In genomic region chr10:89216078-89216477, GRCm38 (mm10) we compare ENCODE assay signal across 23 mouse cellular contexts.
DNase-seq lines count a peak whose midpoint lies in the region; ATAC-seq and TF ChIP-seq lines count a peak whose summit lies in the region.
"Had no signal": no experiment of that assay in that cellular context is flagged by ENCODE, and none has a peak within 500 bp of the region (broad histone marks: within the 10 kb centered on the region; RNA-seq: fewer than 3 reads in every experiment).

No protein-coding gene starts in this region.

- no peaks in the 10 kb centered on the region for H3K79me2 ChIP-seq in heart, adult 2 months (replicated peaks; ENCODE audit: control insufficient read depth, insufficient read depth, low read length)

- H3K4me2 ChIP-seq in hindbrain, postnatal 0 days (ENCODE audit: low read depth, low read length) = no peak overlapping the region
- no peak overlapping the region for H3K4me2 ChIP-seq in hindbrain, embryonic 13.5 days
- H3K4me2 ChIP-seq: forebrain, embryonic 13.5 days; heart, embryonic 12.5 days; heart, embryonic 15.5 days; intestine, embryonic 15.5 days had no signal

- intact Hi-C loops in heart, adult 2 months (cut with DNase I) = no loop called here

- TF ChIP-seq CTCF in heart, adult 2 months (IDR thresholded peaks at IDR 0.05) = no peak
- no peak for TF ChIP-seq CTCF in hindbrain, postnatal 0 days (IDR thresholded peaks at IDR 0.05; ENCODE audit: low read depth)
- no peak for TF ChIP-seq CTCF in brain, embryonic 14.5 days (IDR thresholded peaks at IDR 0.05; ENCODE audit: borderline replicate concordance, extremely low read depth, insufficient read depth, insufficient read length)

- peak; percentile 58; the same call in 1 of the 2 replicates for ATAC-seq in hindbrain, postnatal 0 days
- ATAC-seq in hindbrain, embryonic 13.5 days (ENCODE audit: low FRiP score) = no peak
- ATAC-seq: CD4-positive, CD25-positive, alpha-beta regulatory T cell, adult 4 months; forebrain, embryonic 13.5 days; forebrain, embryonic 16.5 days; intestine, embryonic 15.5 days had no signal

- no peaks in the 10 kb centered on the region for H3K9me3 ChIP-seq in hindbrain, postnatal 0 days (ENCODE audit: low read length)
- no peaks in the 10 kb centered on the region for H3K9me3 ChIP-seq in hindbrain, embryonic 13.5 days
- H3K9me3 ChIP-seq: forebrain, embryonic 10.5 days; forebrain, embryonic 13.5 days; heart, embryonic 12.5 days; heart, embryonic 15.5 days; hindbrain, embryonic 10.5 days; intestine, embryonic 15.5 days had no signal

- no peak for TF ChIP-seq POLR2A in heart, adult 2 months (IDR thresholded peaks at IDR 0.05; ENCODE audit: insufficient read depth, low read depth, low read length)
- no peak for TF ChIP-seq POLR2A in brain, embryonic 14.5 days (IDR thresholded peaks at IDR 0.05; ENCODE audit: borderline replicate concordance, extremely low read depth, insufficient read depth, insufficient read length, poor library complexity, severe bottlenecking)

- H3K36me3 ChIP-seq in heart, adult 2 months (ENCODE audit: control insufficient read depth, insufficient read depth, low read length) = no peaks in the 10 kb centered on the region
- H3K36me3 ChIP-seq in hindbrain, postnatal 0 days (ENCODE audit: insufficient read depth, low read length) = no peaks in the 10 kb centered on the region
- H3K36me3 ChIP-seq in hindbrain, embryonic 13.5 days = no peaks in the 10 kb centered on the region
- H3K36me3 ChIP-seq: forebrain, embryonic 10.5 days; heart, embryonic 12.5 days; heart, embryonic 15.5 days; hindbrain, embryonic 10.5 days; intestine, embryonic 15.5 days had no signal

- no peak overlapping the region for H3K4me3 ChIP-seq in heart, adult 2 months
- H3K4me3 ChIP-seq in hindbrain, postnatal 0 days (ENCODE audit: low read length) = no peak overlapping the region
- H3K4me3 ChIP-seq in hindbrain, embryonic 13.5 days = no peak overlapping the region
- H3K4me3 ChIP-seq: forebrain, embryonic 10.5 days; forebrain, embryonic 13.5 days; heart, embryonic 12.5 days; heart, embryonic 15.5 days; hindbrain, embryonic 10.5 days; intestine, embryonic 15.5 days had no signal

- TF ChIP-seq EP300 in heart, adult 2 months (IDR thresholded peaks at IDR 0.05; ENCODE audit: insufficient read depth, low read depth, low read length) = no peak

- H3K27me3 ChIP-seq in heart, adult 2 months (ENCODE audit: control insufficient read depth, insufficient read depth, low read length) = no peaks in the 10 kb centered on the region
- no peaks in the 10 kb centered on the region for H3K27me3 ChIP-seq in hindbrain, postnatal 0 days (ENCODE audit: insufficient read depth, low read length)
- H3K27me3 ChIP-seq in hindbrain, embryonic 13.5 days = no peaks in the 10 kb centered on the region
- H3K27me3 ChIP-seq: forebrain, embryonic 13.5 days; heart, embryonic 12.5 days; heart, embryonic 15.5 days; intestine, embryonic 15.5 days had no signal

- 80% methylated on average over 6 of the region's 6 CpGs for WGBS in heart, adult 2 months
- WGBS in hindbrain, postnatal 0 days = 50% methylated on average over 6 of the region's 6 CpGs
- WGBS in hindbrain, embryonic 13.5 days = 67% methylated on average over 6 of the region's 6 CpGs

- H3K27ac ChIP-seq in heart, adult 2 months = no peak overlapping the region
- H3K27ac ChIP-seq in hindbrain, postnatal 0 days = no peak overlapping the region
- no peak overlapping the region for H3K27ac ChIP-seq in hindbrain, embryonic 13.5 days
- H3K27ac ChIP-seq: forebrain, embryonic 10.5 days; forebrain, embryonic 13.5 days; heart, embryonic 15.5 days; hindbrain, embryonic 10.5 days; intestine, embryonic 15.5 days had no signal

- no peak overlapping the region for H3K9ac ChIP-seq in heart, adult 2 months (ENCODE audit: low read depth, low read length)
- no peak overlapping the region for H3K9ac ChIP-seq in hindbrain, postnatal 0 days (replicated peaks; ENCODE audit: low read length)
- no peak overlapping the region for H3K9ac ChIP-seq in hindbrain, embryonic 13.5 days
- H3K9ac ChIP-seq: forebrain, embryonic 13.5 days; heart, embryonic 12.5 days; heart, embryonic 15.5 days; intestine, embryonic 15.5 days had no signal

- no peaks in the 10 kb centered on the region for H3K4me1 ChIP-seq in heart, adult 2 months (ENCODE audit: control insufficient read depth, insufficient read depth, low read length)
- no peaks in the 10 kb centered on the region for H3K4me1 ChIP-seq in hindbrain, postnatal 0 days (ENCODE audit: insufficient read depth, low read length)
- 0 out of 2 replicates have a peak, but pooled peaks cover 3% of the 10 kb centered on the region for H3K4me1 ChIP-seq in hindbrain, embryonic 13.5 days (replicated peaks)
- H3K4me1 ChIP-seq: forebrain, embryonic 10.5 days; forebrain, embryonic 13.5 days; heart, embryonic 12.5 days; heart, embryonic 15.5 days; hindbrain, embryonic 10.5 days; intestine, embryonic 15.5 days had no signal

- peak; percentile 56 for DNase-seq in heart, adult 11 months
- no peak for DNase-seq in heart, adult 2 months
- DNase-seq in hindbrain, postnatal 0 days (ENCODE audit: low spot score) = peak; percentile 65
- peak; percentile 26 for DNase-seq in brain, embryonic 14.5 days (ENCODE audit: low read depth)
- DNase-seq in right cerebral cortex, postnatal 25 days = no peak
- DNase-seq: adrenal gland, adult 2 months; adrenal gland, postnatal 14 days; cerebellum, adult 18-20 months; cerebellum, adult 9-10 months; gastrocnemius, postnatal 10 days; gastrocnemius, postnatal 36 days; heart, postnatal 10 days; heart, postnatal 36 days; kidney, adult 11 months had no signal

Comparison
In these comparisons a context has a peak if more than half of its experiments do, and no peak if none do; other contexts are left out.
1. DNase-seq: peak in heart, adult 11 months (single experiment), hindbrain, postnatal 0 days (single experiment) and brain, embryonic 14.5 days (single experiment); none in heart, adult 2 months (0 of 2) and right cerebral cortex, postnatal 25 days (single experiment).